Mouse (Mus musculus) megakaryocyte progenitor cell, adult 5-6 weeks (primary cell): ENCODE measurements around the gene Gpr156. TPM values are rescaled to one million over a fixed set of nuclear protein-coding genes. Genes with fewer than 3 reads are reported as not detected.

Source experiments
- total RNA-seq, 2 experiments: library from RNA; stranded (forward) in 1 of 2; stranded (reverse) in 1 of 2; fragments of 157-497, 149-512 nt in 1 of 2; fragments of 200-1000 nt in 1 of 2; gene quantifications; 2 replicates each; pipeline versions ENCODE4 v1.2.3 to v1.2.4; 2015 to 2017

Gpr156 gene
- total RNA-seq, 2 experiments from 2014 or later, result not detected

Other genes starting within 250 kb of the Gpr156 start
- 0.32 and 4.0 TPM in 2 replicates for gene Fstl1, start 139.6 kb upstream of the Gpr156 start, total RNA-seq (2015)
- gene Fstl1, start 139.6 kb upstream of the Gpr156 start, total RNA-seq (2017), result 0.04 and 0.61 TPM in 2 replicates
- gene Gm36028, start 55.4 kb upstream of the Gpr156 start, total RNA-seq (2015), result not detected in 2 replicates
- gene Gm36028, start 55.4 kb upstream of the Gpr156 start, total RNA-seq (2017), result 0.50 TPM in 1 of 2 replicates, not detected in the other
- 68.5 and 75.3 TPM in 2 replicates for gene Lrrc58, start 48.1 kb upstream of the Gpr156 start, total RNA-seq (2015)
- gene Lrrc58, start 48.1 kb upstream of the Gpr156 start, total RNA-seq (2017), result 43.7 and 47.3 TPM in 2 replicates
- 43.8 and 49.7 TPM in 2 replicates for gene Gsk3b, start 172.5 kb downstream of the Gpr156 start, total RNA-seq (2015)
- gene Gsk3b, start 172.5 kb downstream of the Gpr156 start, total RNA-seq (2017), result 20.1 and 23.5 TPM in 2 replicates